Mouse (Mus musculus) megakaryocyte progenitor cell, adult 5-6 weeks (primary cell): ENCODE measurements around the gene Vax1. TPM values are rescaled to one million over a fixed set of nuclear protein-coding genes. Genes with fewer than 3 reads are reported as not detected.

ENCODE experiments used
- ATAC-seq: replicated peaks from 2 replicates; pipeline ENCODE4 v1.8.0; 2016; ENCODE audit warnings: mild to moderate bottlenecking, moderate TSS enrichment, inconsistent platforms; ENCODE audit not compliant: poor library complexity
- total RNA-seq, 2 experiments: library from RNA; stranded (forward) in 1 of 2; stranded (reverse) in 1 of 2; fragments of 157-497, 149-512 nt in 1 of 2; fragments of 200-1000 nt in 1 of 2; gene quantifications; 2 replicates each; pipeline versions ENCODE4 v1.2.3 to v1.2.4; 2015 to 2017

The Vax1 gene
- total RNA-seq, 2 experiments from 2014 or later: not detected

- peak; percentile 21; the same call in 1 of the 2 replicates for ATAC-seq
Observed at GRCm38 (mm10) chr19:59169143-59169935, 517 bp downstream of the Vax1 start.

- no peak for ATAC-seq
Observed at GRCm38 (mm10) chr19:59168386-59168905, 1.4 kb downstream of the Vax1 start.

GRCm38 (mm10) chr19:59167871-59168270 is 2.0 kb downstream of the Vax1 start:
- no peak for ATAC-seq

GRCm38 (mm10) chr19:59166879-59167278 is 3.0 kb downstream of the Vax1 start:
- no peak for ATAC-seq

GRCm38 (mm10) chr19:59166311-59166761 is 3.5 kb downstream of the Vax1 start:
- ATAC-seq: peak; percentile 12; the same call in 1 of the 2 replicates

- ATAC-seq: no peak
Observed at GRCm38 (mm10) chr19:59165577-59165976, 4.3 kb downstream of the Vax1 start.

- no peak for ATAC-seq
Observed at GRCm38 (mm10) chr19:59164896-59165560, 4.8 kb downstream of the Vax1 start.

GRCm38 (mm10) chr19:59164111-59164510 is 5.7 kb downstream of the Vax1 start:
- ATAC-seq: no peak

- peak; percentile 39; the same call in 1 of the 2 replicates for ATAC-seq
Observed at GRCm38 (mm10) chr19:59156702-59157101, 13.2 kb downstream of the Vax1 start.

- ATAC-seq: peak; percentile 39; the same call in 1 of the 2 replicates
Observed at GRCm38 (mm10) chr19:59154171-59154570, 15.7 kb downstream of the Vax1 start.

- ATAC-seq: no peak
Observed at GRCm38 (mm10) chr19:59145492-59146140, 24.2 kb downstream of the Vax1 start.

- no peak for ATAC-seq
Observed at GRCm38 (mm10) chr19:59145064-59145463, 24.8 kb downstream of the Vax1 start.

- no peak for ATAC-seq
Observed at GRCm38 (mm10) chr19:59142206-59142605, 27.6 kb downstream of the Vax1 start.

- ATAC-seq: no peak
Observed at GRCm38 (mm10) chr19:59135387-59135786, 34.5 kb downstream of the Vax1 start.

- ATAC-seq: no peak
Observed at GRCm38 (mm10) chr19:59134916-59135315, 34.9 kb downstream of the Vax1 start.

GRCm38 (mm10) chr19:59133202-59133601 is 36.7 kb downstream of the Vax1 start:
- ATAC-seq: no peak

- no peak for ATAC-seq
Observed at GRCm38 (mm10) chr19:59129671-59130070, 40.2 kb downstream of the Vax1 start.

GRCm38 (mm10) chr19:59128531-59129204 is 41.2 kb downstream of the Vax1 start:
- no peak for ATAC-seq

GRCm38 (mm10) chr19:59127424-59127823 is 42.4 kb downstream of the Vax1 start:
- no peak for ATAC-seq
